Mouse (Mus musculus) spleen, postnatal 36 days (tissue): ENCODE data around the gene Phf19.

Experiments used
- DNase-seq, 2 experiments: peaks; one replicate each; pipeline ENCODE4 v3.0.0; 2022; ENCODE audit warnings: low spot score in 2 of 2, mixed read lengths in 1 of 2

Gene Phf19

GRCm38 (mm10) chr2:34896821-34897460 is 16.9 kb downstream of the Phf19 start:
- DNase-seq, result no peak

- DNase-seq, result no peak
Measured at GRCm38 (mm10) chr2:34895503-34896113, 18.2 kb downstream of the Phf19 start.

- DNase-seq, result no peak
Measured at GRCm38 (mm10) chr2:34893950-34894349, 19.9 kb downstream of the Phf19 start.

- DNase-seq, result no peak
Measured at GRCm38 (mm10) chr2:34884186-34884585, 29.6 kb downstream of the Phf19 start.

- DNase-seq, result no peak
Measured at GRCm38 (mm10) chr2:34883190-34883589, 30.6 kb downstream of the Phf19 start.

- no peak for DNase-seq
Measured at GRCm38 (mm10) chr2:34882757-34883156, 31.1 kb downstream of the Phf19 start.

GRCm38 (mm10) chr2:34880054-34880453 is 33.8 kb downstream of the Phf19 start:
- DNase-seq, result no peak

GRCm38 (mm10) chr2:34874816-34875345 is 38.9 kb downstream of the Phf19 start, which contains the start of gene Psmd5:
TSS of gene Psmd5 (minus strand) at chr2:34874968.
- no peak for DNase-seq

- no peak for DNase-seq
Measured at GRCm38 (mm10) chr2:34874271-34874670, 39.6 kb downstream of the Phf19 start, which contains the start of gene Cutal. TSS of gene Cutal (plus strand) at chr2:34874396.

GRCm38 (mm10) chr2:34870520-34871474 is 43.0 kb downstream of the Phf19 start:
- DNase-seq, result peak; percentile 93 to 95

- DNase-seq, result peak; percentile 29 to 52
Measured at GRCm38 (mm10) chr2:34869680-34870079, 44.1 kb downstream of the Phf19 start.

GRCm38 (mm10) chr2:34857728-34858127 is 56.1 kb downstream of the Phf19 start:
- no peak for DNase-seq

GRCm38 (mm10) chr2:34855265-34855664 is 58.6 kb downstream of the Phf19 start:
- no peak for DNase-seq

GRCm38 (mm10) chr2:34847702-34848101 is 66.1 kb downstream of the Phf19 start:
- no peak for DNase-seq
